In the genomic region with DNA sequence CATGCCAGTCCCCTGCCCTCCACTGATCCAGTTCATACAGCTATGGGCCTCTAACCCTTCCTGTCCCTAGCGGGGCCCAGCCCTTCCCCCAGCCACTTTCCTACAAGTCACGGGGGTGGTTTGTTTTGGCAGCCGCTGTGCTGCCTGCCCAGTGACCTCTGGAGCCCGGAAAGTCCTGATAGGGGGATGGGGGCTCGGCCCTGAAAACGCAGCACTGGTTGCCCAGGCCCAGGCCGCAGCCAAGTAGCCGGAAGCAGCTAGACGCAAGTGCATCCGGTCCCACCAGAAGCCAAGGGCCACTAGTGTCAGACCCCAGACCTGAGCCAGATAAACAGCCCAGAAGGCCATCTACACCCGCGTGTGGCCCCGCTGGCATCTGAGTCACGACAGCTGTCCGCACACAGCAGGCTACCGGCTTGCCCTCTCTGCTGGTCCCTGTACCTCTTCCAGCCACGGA, we compare ENCODE assay signal across 9 mouse cellular contexts. TPM values are rescaled to one million over a fixed set of nuclear protein-coding genes. Genes with fewer than 3 reads are reported as not detected.
DNase-seq lines count a peak whose midpoint lies in the region; TF ChIP-seq lines count a peak whose summit lies in the region.
"Had no signal": no experiment of that assay in that cellular context is flagged by ENCODE, and none has a peak within 500 bp of the region (broad histone marks: within the 10 kb centered on the region; RNA-seq: fewer than 3 reads in every experiment).

No protein-coding gene starts in this region.

- no peak for TF ChIP-seq POLR2A in cerebellum, adult 2 months (IDR thresholded peaks at IDR 0.05; ENCODE audit: borderline replicate concordance, insufficient read depth, low read length)
- no peak for TF ChIP-seq POLR2A in lung, adult 2 months (IDR thresholded peaks at IDR 0.05; ENCODE audit: borderline replicate concordance, extremely low read depth, low read depth, low read length)

- 7% methylated on average over 17 of the region's 17 CpGs for whole genome bisulfite sequencing in cerebellum, adult 2 months
- WGBS in lung, adult 2 months = 12% methylated on average over 17 of the region's 17 CpGs

- peak overlapping the region; percentile 42; the same call in 1 of the 2 replicates for H3K27ac ChIP-seq in cerebellum, adult 2 months (ENCODE audit: insufficient read depth, low read length)

- TF ChIP-seq CTCF in cerebellum, adult 2 months (IDR thresholded peaks at IDR 0.05; ENCODE audit: borderline replicate concordance, insufficient read depth, low read depth, low read length) = no peak
- no peak for TF ChIP-seq CTCF in lung, adult 2 months (IDR thresholded peaks at IDR 0.05; ENCODE audit: insufficient read depth, low read length)

- intact Hi-C loops in left cerebral cortex, postnatal 36 days (cut with DNase I) = no loop called here

- no peak overlapping the region for H3K4me3 ChIP-seq in cerebellum, adult 2 months (replicated peaks; ENCODE audit: insufficient read depth, low read depth, low read length)
- no peak overlapping the region for H3K4me3 ChIP-seq in lung, adult 2 months (replicated peaks; ENCODE audit: extremely low read depth, low read depth, low read length)

- no peaks in the 10 kb centered on the region for H3K27me3 ChIP-seq in cerebellum, adult 2 months (ENCODE audit: control insufficient read depth, insufficient read depth, low read length)

- DNase-seq in left cerebral cortex, postnatal 36 days (ENCODE audit: low spot score in 2 of 2) = peak; percentile 35 to 43
- no peak for DNase-seq in left cerebral cortex, adult 11 months (ENCODE audit: low spot score)
- DNase-seq in cerebellum, adult 2 months = peak; percentile 81 to 83
- peak; percentile 99 for DNase-seq in heart, adult 11 months
- peak; percentile 92 to 95 for DNase-seq in kidney, adult 8-10 months
- DNase-seq in lung, adult 2 months = peak; percentile 62
- no peak for DNase-seq in B cell, adult 2 months
- DNase-seq in thymus, postnatal 25 days = no peak

- peaks cover 47% of the 10 kb centered on the region for H3K4me1 ChIP-seq in cerebellum, adult 2 months (ENCODE audit: control insufficient read depth, insufficient read depth, low read length)
- H3K4me1 ChIP-seq in lung, adult 2 months (ENCODE audit: control insufficient read depth, insufficient read depth, low read length) = peaks cover 6% of the 10 kb centered on the region; the same call in 1 of the 2 replicates

RNA-seq across cellular contexts. Expression of a gene that starts 0.5 kb away (rescaled TPM):
- total RNA-seq in left cerebral cortex, postnatal 36 days (2021) = 1 to 10 TPM; 2.1 to 4.5 TPM
- polyA plus RNA-seq in cerebellum, adult 2 months (2012; rRNA removed) = 9.4 and 10.8 TPM in 2 replicates
- polyA plus RNA-seq in lung, adult 2 months (2012; rRNA removed) = 30.1 and 34.5 TPM in 2 replicates
- polyA plus RNA-seq: G1E had no signal

RNA-seq across cellular contexts. Expression of a gene that starts 11.2 kb away (rescaled TPM):
- 100 to 1,000 TPM; 640 to 844 TPM for total RNA-seq in left cerebral cortex, postnatal 36 days (2021)
- 1,376 and 1,380 TPM in 2 replicates for polyA plus RNA-seq in cerebellum, adult 2 months (2012; rRNA removed)
- polyA plus RNA-seq in lung, adult 2 months (2012; rRNA removed) = 26.6 and 43.9 TPM in 2 replicates
- total RNA-seq: G1E had no signal
- polyA plus RNA-seq: G1E had no signal

RNA-seq across cellular contexts. Expression of a gene that starts 39.1 kb away (rescaled TPM):
- total RNA-seq in left cerebral cortex, postnatal 36 days (2021) = not detected
- polyA plus RNA-seq in cerebellum, adult 2 months (2012; rRNA removed) = 1.3 and 1.4 TPM in 2 replicates
- polyA plus RNA-seq in lung, adult 2 months (2012; rRNA removed) = 16.4 and 43.2 TPM in 2 replicates
- polyA plus RNA-seq: G1E had no signal

RNA-seq across cellular contexts. Expression of a gene that starts 40.1 kb away (rescaled TPM):
- 100 to 1,000 TPM in 1 of 2 experiments, 10 to 100 TPM in 1; 94.0 to 120 TPM for total RNA-seq in left cerebral cortex, postnatal 36 days (2021)
- polyA plus RNA-seq in cerebellum, adult 2 months (2012; rRNA removed) = 148 and 153 TPM in 2 replicates
- polyA plus RNA-seq in lung, adult 2 months (2012; rRNA removed) = 103 and 113 TPM in 2 replicates

RNA-seq across cellular contexts. Expression of a gene that starts 56.5 kb away (rescaled TPM):
- 10 to 100 TPM; 27.4 to 28.7 TPM for total RNA-seq in left cerebral cortex, postnatal 36 days (2021)
- polyA plus RNA-seq in cerebellum, adult 2 months (2012; rRNA removed) = 48.9 and 54.2 TPM in 2 replicates
- 6.8 TPM in 2 replicates for polyA plus RNA-seq in lung, adult 2 months (2012; rRNA removed)
- polyA plus RNA-seq: G1E had no signal

Comparison
In these comparisons a context has a peak if more than half of its experiments do, and no peak if none do; other contexts are left out.
1. DNase-seq: peak in left cerebral cortex, postnatal 36 days (2 of 2), cerebellum, adult 2 months (2 of 2), heart, adult 11 months (single experiment), kidney, adult 8-10 months (2 of 2) and lung, adult 2 months (single experiment); none in left cerebral cortex, adult 11 months (single experiment), B cell, adult 2 months (0 of 2) and thymus, postnatal 25 days (single experiment).
2. RNA of a gene that starts 11.2 kb away (polyA plus RNA-seq): 1,376 to 1,380 TPM in cerebellum, adult 2 months; 26.6 to 43.9 TPM in lung, adult 2 months; every median in the first group is over 10 times any median in the second.